Mouse (Mus musculus): ENCODE results near the gene Gm5475.

Gene Gm5475

GRCm38 (mm10) chr15:100451245-100451644 is 29.3 kb downstream of the Gm5475 start:
- peak; percentile 56 for DNase-seq

DNA sequence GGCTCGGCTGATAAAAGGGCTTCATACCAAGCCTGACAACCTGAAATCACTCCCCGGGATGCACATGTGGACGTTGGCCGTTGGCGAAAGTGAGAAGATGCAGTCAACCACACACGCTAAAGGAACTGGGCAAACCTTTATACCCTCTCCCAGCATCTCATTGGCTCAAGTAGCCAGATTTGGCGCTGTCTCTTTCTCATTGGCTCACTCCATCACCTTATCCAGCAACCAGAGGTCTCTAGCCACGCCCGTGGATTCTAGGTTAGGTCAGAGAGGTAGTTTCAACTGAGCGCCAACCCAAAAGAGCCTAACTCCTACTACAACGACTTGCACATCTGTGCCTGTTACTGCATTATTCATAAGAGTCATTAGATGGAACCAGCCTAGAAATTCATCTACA is 30.5 kb downstream of the Gm5475 start:
- no peak for DNase-seq

- no peak for DNase-seq
These were observed 34.5 kb downstream of the Gm5475 start for GRCm38 (mm10) chr15:100456356-100456991.

DNA sequence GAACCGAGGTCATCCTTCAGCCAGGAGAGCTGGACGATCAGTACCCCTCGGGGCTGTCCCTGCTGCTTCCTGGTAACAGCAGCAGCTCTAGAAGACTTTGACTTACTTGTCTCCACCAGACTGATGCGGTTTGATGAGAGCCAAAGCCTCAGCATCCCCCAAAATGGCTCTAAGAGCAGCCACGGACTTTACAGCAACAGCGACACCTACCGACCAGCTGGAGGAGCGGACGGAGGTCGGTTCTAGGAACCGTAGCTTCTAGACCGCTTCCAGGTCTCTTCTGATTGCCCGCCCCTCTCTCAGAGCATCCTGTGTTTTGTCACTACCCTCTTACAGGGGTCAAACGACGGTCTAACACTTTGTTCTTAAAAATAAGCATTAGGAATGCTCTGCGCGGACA is 35.4 kb downstream of the Gm5475 start:
- DNase-seq, result peak; percentile 85

DNA sequence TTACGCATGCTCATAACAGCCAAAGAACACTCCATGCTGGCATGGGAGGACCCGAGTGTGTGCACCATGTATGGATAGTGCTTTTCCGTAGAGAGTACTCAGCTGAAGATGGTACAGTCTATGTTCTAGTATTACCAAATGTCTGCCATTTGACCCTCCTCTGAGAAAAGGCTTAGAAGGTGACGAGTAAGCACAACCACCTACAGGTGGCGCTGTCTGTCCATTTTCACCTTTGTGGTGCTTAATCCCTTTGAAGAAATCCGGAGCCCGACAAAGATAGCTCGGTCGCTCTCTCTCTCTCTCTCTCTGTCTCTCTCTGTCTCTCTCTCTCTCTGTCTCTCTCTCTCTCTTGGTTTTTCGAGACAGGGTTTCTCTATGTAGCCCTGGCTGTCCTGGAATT is 36.1 kb downstream of the Gm5475 start:
- DNase-seq, result peak; percentile 79

- DNase-seq, result peak; percentile 51
These were observed 39.0 kb downstream of the Gm5475 start for GRCm38 (mm10) chr15:100460942-100461341.

DNA sequence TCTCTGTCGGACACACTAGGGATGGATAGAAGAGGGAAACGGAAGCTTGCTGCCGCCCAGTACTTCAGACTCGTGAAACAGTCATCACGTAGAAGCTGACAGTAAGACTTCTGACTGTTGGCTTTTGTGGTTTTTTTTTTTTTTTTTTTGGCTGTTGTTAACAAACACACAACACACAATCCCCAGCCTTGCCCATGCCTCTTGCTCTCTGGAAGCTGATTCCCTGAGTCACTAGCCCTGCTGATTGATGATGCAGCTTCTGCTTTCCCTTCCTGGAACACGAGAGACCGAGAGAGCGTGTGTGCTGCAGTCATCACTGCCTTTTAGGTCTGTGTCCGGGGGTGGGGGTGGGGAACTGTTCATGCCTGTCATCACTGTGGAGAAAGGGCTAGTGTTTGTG is 39.7 kb downstream of the Gm5475 start:
- DNase-seq, result no peak

DNA sequence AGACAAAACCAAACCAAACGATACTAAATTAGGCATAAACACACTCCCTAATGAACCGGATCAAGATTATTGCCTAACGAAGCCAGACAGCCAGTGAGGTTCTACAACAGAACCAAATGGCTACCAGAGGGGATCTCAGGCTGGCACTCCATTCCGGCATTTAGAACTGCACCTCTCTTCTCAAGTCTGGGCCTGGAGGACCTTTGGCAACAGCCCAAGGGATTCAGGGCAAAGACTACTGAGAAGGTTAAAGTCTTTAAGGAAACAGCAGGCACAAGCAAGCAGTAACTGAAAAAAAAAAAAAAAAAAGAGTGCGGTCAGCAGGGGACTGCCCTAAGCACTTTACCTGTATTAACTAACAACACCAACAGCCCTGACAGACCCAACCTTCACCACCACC is 40.1 kb downstream of the Gm5475 start:
- no peak for DNase-seq

DNA sequence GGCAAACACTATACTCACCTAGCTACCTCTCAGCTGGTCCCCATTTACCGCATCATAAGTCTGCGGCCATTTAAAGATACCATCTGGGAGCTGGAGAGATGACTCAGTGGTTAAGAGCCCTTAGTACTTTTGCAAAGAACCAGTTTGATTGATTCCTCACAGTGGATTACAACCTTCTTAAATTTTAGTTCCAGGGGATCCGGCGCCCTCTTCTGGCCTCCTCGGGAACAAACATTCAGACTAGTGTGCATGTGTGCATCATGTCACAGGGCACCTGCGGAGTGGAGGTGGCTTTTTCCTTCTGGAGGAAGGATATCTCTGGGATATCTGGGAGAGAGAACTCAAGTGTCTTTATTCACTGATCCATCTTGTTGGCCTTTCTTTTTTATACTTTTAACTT is 41.8 kb downstream of the Gm5475 start:
- DNase-seq, result peak; percentile 74

DNA sequence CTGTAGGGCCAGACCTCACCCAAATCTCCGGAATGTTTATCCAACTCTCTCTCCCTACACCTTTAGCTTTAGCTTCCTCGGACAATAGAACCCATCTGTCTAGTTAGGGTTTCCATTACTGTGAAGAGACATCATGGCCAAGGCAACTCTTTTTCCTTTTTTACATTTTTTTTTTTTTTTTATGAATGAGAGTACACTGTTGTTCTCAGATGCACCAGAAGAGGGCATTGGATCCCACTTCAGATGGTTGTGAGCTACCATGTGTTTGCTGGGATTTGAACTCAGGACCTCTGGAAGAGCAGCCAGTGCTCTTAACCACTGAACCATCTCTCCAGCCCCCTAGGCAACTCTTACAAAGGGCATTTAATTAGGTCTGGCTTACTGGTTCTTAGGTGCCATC is 43.5 kb downstream of the Gm5475 start:
- DNase-seq, result no peak

GRCm38 (mm10) chr15:100467738-100468137 is 45.8 kb downstream of the Gm5475 start:
- no peak for DNase-seq

GRCm38 (mm10) chr15:100468295-100469188 is 46.6 kb downstream of the Gm5475 start, which contains the start of gene Letmd1:
Letmd1 (plus strand) TSS chr15:100469023.
- DNase-seq, result peak; percentile 83

DNA sequence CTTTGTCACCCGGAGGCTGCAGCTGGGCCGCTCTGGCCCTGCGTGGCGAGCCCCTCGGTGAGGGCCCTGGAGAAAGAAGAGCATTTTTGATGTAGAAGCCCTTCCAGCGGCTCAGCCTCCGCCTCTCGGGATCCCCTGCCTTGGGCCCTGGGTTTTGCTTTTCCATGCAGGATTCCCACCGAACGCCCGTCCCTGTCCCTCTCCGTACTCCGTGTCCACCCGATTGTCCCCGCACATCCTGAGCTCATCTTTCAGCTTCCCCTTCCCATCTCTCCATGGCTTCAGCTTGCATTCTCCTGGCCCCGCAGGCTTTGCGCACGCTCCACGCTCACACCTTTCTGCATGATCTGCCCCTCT is 47.2 kb downstream of the Gm5475 start:
- DNase-seq, result no peak

DNA sequence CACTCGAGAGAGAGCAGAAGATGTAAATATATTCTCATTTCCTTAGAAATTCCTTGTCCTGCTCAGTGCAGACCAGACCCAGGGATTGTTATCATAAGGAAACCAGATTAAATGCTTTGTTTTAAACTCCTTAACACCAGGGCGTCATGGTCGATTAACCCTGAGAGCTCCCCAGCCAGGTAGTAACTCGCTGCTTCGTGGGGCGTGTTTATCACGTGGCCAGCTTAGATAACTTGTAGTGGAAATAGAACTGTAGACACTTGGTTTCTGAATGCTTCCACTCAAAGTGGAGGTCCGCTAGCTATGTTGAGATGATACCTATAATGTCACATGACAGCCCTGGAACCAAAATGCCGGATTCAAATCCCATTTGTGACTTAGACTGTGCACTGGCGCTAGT is 48.1 kb downstream of the Gm5475 start:
- no peak for DNase-seq

GRCm38 (mm10) chr15:100473926-100474503 is 52.1 kb downstream of the Gm5475 start:
- no peak for DNase-seq

All from lung, postnatal 14 days (tissue).